Mouse (Mus musculus) heart, embryonic 16.5 days (tissue): ENCODE data around the gene Pias3. TPM values are rescaled to one million over a fixed set of nuclear protein-coding genes. Genes with fewer than 3 reads are reported as not detected.
A peak's percentile ranks its signal among the peaks of the same experiment; 100 is the strongest.

Experiments
- ATAC-seq: fragments of 200-750 bp; cut with Nextera tagmentation; replicated peaks from 2 replicates; pipeline ENCODE4 v1.8.0; 2017; ENCODE audit warnings: moderate number of reproducible peaks; ENCODE audit not compliant: insufficient read depth, low FRiP score; ENCODE audit errors: extremely low read depth
- H3K27ac ChIP-seq: fragments of 300-500 bp; sonication (generic); 2 replicates; pipeline ENCODE4 v1.5.1; 2014; ENCODE audit warnings: mild to moderate bottlenecking, low read length, control low read depth, moderate library complexity
- H3K27me3 ChIP-seq: fragments of 300-500 bp; sonication (generic); 2 replicates; pipeline ENCODE4 v1.6.1; 2014; ENCODE audit warnings: low read length, mixed read lengths; ENCODE audit not compliant: control insufficient read depth, insufficient read depth
- H3K36me3 ChIP-seq: fragments of 300-500 bp; sonication (generic); 2 replicates; pipeline ENCODE4 v1.6.1; 2014; ENCODE audit not compliant: control insufficient read depth, insufficient read depth
- H3K4me1 ChIP-seq: fragments of 300-500 bp; sonication (generic); 2 replicates; pipeline ENCODE4 v1.6.1; 2014; ENCODE audit warnings: low read length, mixed read lengths; ENCODE audit not compliant: control insufficient read depth, insufficient read depth
- H3K4me2 ChIP-seq: fragments of 300-500 bp; sonication (generic); 2 replicates; pipeline ENCODE4 v1.6.1; 2014; ENCODE audit warnings: low read depth, mild to moderate bottlenecking, control low read depth, low read length
- H3K4me3 ChIP-seq: fragments of 300-500 bp; sonication (generic); 2 replicates; pipeline ENCODE4 v1.5.1; 2014; ENCODE audit warnings: mild to moderate bottlenecking, control low read depth, low read length
- H3K9ac ChIP-seq: fragments of 300-500 bp; sonication (generic); 2 replicates; pipeline ENCODE4 v1.6.1; 2014; ENCODE audit warnings: low read length, control low read depth
- H3K9me3 ChIP-seq: fragments of 300-500 bp; sonication (generic); replicated peaks from 2 replicates; pipeline ENCODE4 v1.6.1; 2016; ENCODE audit warnings: low read length; ENCODE audit not compliant: control insufficient read depth
- WGBS: fragments of 180-500 bp; shearing (Covaris S2); extraction: QIAGEN DNeasy Blood & Tissue Kit; methylation state at CpG from one replicate; pipeline ENCODE4 v1.1.7; 2014; 5-methylcytosine and 5-hydroxymethylcytosine counted together
- polyA plus RNA-seq: library from polyadenylated mRNA; unstranded; fragments of >200 nt; fragmentation: Nextera tagmentation; extraction: Ambion mirVana; gene quantifications from 2 replicates; pipeline ENCODE4 v1.2.1, GENCODE M21; 2015

The Pias3 gene
- polyA plus RNA-seq, 1 experiment from 2014 or later: 33.6 TPM

DNA sequence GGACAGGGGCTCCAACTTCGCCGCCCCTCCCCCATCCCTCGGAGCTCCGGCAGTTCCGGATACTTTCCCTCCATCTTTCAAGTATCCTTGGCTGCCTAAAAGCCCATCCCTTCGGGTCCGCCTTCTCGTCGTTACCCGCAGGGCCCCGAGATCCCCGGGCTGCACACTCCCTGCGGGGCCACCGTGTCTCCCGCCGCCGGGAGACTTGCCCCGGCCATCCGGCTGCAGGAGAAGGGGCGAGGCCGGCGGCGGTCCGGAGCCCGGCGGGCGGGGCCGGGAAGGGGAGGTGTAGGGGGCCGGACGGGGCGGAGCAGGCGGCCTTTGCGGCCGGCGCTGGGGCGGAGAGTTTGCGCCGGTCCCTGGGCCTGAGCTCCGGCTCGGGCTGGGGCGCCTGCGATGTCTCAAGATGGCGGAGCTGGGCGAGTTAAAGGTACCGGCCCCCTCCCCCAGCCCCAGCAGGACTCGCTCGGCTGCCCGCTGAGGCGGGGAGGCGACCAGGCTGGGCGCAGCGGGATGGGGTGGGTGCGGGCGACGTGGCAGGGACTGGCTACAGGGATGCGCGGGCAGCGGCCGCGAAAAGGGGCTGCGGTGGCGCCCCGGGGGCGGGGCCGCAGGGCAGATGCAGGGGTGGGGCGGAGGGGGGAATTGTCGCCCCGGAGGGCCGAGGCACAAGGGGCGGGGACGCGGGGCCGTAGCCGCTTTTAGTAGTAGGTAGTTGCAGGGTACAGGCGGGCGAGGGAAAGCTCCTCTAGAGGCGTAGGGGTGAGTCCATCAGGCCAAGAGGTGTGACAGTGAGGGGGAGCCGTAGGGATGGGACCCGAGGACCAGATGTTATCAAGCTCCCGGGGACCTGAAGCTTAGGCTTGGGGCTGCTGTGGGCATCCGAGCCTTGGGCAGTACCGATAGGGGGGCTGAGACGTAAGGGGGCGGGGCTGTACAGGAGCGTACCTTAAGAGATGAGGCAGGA is 865 bp downstream of the Pias3 start:
- Histone ChIP-seq H3K9me3 (no peaks in the 10 kb centered on the region), H3K4me2 (peak overlapping the region; percentile 90), H3K9ac (peak overlapping the region; percentile 95), H3K4me3 (peak overlapping the region; percentile 93), H3K4me1 (peaks cover 21% of the 10 kb centered on the region), H3K27ac (peak overlapping the region; percentile 95), H3K36me3 (peaks cover 24% of the 10 kb centered on the region), H3K27me3 (no peaks in the 10 kb centered on the region)
- ATAC-seq: peak; percentile 95
- under 1% methylated on average over 83 of the region's 85 CpGs for WGBS

GRCm38 (mm10) chr3:96698993-96699690 is 3.0 kb downstream of the Pias3 start:
- H3K36me3 ChIP-seq: peaks cover 40% of the 10 kb centered on the region
- H3K4me2 ChIP-seq: no peak overlapping the region
- 51% methylated on average over 19 of the region's 19 CpGs for WGBS
- H3K9ac ChIP-seq: no peak overlapping the region
- no peaks in the 10 kb centered on the region for H3K27me3 ChIP-seq
- peaks cover 21% of the 10 kb centered on the region for H3K4me1 ChIP-seq
- ATAC-seq: no peak
- H3K9me3 ChIP-seq: no peaks in the 10 kb centered on the region
- no peak overlapping the region for H3K4me3 ChIP-seq
- no peak overlapping the region for H3K27ac ChIP-seq

DNA sequence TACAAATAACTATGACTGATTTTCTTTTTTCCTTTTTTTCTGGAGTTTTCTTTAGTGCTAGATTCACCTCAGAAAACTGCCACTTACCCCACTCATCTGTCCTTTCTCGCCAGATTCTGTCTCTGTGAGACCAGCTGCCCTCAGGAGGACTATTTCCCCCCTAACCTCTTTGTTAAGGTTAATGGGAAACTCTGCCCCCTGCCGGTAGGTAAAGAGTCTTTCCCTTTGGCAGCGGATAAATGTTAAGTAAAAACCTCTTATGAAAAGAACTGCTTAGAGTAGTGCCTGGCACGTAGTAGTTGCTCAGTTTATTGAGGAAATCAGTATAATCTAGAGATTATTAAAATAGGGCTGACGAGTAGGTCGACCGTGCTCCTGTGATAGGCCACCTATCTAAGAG is 4.2 kb downstream of the Pias3 start:
- no peak overlapping the region for H3K4me3 ChIP-seq
- 53% methylated on average over 7 of the region's 7 CpGs for WGBS
- peaks cover 15% of the 10 kb centered on the region for H3K4me1 ChIP-seq
- H3K9me3 ChIP-seq: no peaks in the 10 kb centered on the region
- no peak overlapping the region for H3K4me2 ChIP-seq
- H3K36me3 ChIP-seq: peaks cover 48% of the 10 kb centered on the region
- H3K27me3 ChIP-seq: no peaks in the 10 kb centered on the region
- ATAC-seq: no peak
- no peak overlapping the region for H3K27ac ChIP-seq
- H3K9ac ChIP-seq: no peak overlapping the region

GRCm38 (mm10) chr3:96701003-96701402 is 4.8 kb downstream of the Pias3 start:
- 86% methylated on average over 4 of the region's 4 CpGs for WGBS
- Histone ChIP-seq H3K9ac (no peak overlapping the region), H3K27ac (no peak overlapping the region), H3K4me3 (no peak overlapping the region), H3K9me3 (no peaks in the 10 kb centered on the region), H3K4me1 (peaks cover 8% of the 10 kb centered on the region), H3K27me3 (no peaks in the 10 kb centered on the region), H3K36me3 (peaks cover 48% of the 10 kb centered on the region), H3K4me2 (no peak overlapping the region)
- ATAC-seq: no peak

DNA sequence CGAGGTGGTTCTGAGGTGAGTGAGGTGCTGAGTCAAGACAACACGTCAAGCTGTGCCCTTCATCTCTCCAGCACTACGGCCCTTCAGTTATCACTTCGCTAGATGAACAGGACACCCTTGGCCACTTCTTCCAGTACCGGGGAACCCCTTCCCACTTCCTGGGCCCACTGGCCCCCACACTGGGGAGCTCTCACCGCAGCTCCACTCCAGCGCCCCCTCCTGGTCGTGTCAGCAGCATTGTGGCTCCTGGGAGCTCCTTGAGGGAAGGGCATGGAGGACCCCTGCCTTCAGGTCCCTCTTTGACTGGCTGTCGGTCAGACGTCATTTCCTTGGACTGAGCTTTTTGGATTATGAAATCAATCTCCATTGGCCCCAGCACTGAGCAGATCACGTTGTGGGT is 8.6 kb downstream of the Pias3 start:
- no peak overlapping the region for H3K9ac ChIP-seq
- no peaks in the 10 kb centered on the region for H3K27me3 ChIP-seq
- H3K4me2 ChIP-seq: no peak overlapping the region
- H3K9me3 ChIP-seq: no peaks in the 10 kb centered on the region
- 68% methylated on average over 11 of the region's 11 CpGs for WGBS
- H3K27ac ChIP-seq: no peak overlapping the region
- peaks cover 6% of the 10 kb centered on the region for H3K4me1 ChIP-seq
- no peak overlapping the region for H3K4me3 ChIP-seq
- ATAC-seq: no peak
- peaks cover 46% of the 10 kb centered on the region for H3K36me3 ChIP-seq

DNA sequence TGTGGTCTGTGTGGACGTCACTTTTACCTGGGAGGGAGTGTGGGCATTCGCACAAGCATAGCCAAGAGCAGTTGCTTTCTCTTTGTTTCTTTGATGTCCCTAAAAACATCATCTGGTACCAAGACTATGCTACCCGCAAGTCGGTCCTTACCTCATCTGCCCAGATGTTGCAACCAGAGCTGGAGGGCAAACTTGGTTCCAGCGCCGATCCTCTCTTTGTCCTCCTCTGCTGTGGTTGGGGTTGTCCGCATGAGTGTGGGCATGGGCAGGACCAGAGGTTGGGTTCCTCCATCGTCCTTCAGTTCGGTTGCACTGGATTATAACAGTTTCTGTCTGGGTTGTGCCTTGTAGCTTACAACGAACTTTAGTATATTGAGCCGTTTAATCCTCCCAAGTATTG is 10.0 kb downstream of the Pias3 start:
- peaks cover 47% of the 10 kb centered on the region for H3K36me3 ChIP-seq
- H3K9me3 ChIP-seq: no peaks in the 10 kb centered on the region
- H3K4me2 ChIP-seq: no peak overlapping the region
- H3K4me1 ChIP-seq: peaks cover 6% of the 10 kb centered on the region
- H3K9ac ChIP-seq: no peak overlapping the region
- no peak overlapping the region for H3K4me3 ChIP-seq
- ATAC-seq: no peak
- 84% methylated on average over 11 of the region's 11 CpGs for WGBS
- no peaks in the 10 kb centered on the region for H3K27me3 ChIP-seq
- no peak overlapping the region for H3K27ac ChIP-seq

GRCm38 (mm10) chr3:96706984-96707383 is 10.8 kb downstream of the Pias3 start:
- Histone ChIP-seq H3K36me3 (peaks cover 47% of the 10 kb centered on the region), H3K9ac (no peak overlapping the region), H3K27ac (no peak overlapping the region), H3K9me3 (no peaks in the 10 kb centered on the region), H3K4me1 (peaks cover 6% of the 10 kb centered on the region), H3K27me3 (no peaks in the 10 kb centered on the region), H3K4me3 (no peak overlapping the region), H3K4me2 (no peak overlapping the region)
- no peak for ATAC-seq
- 66% methylated on average over 7 of the region's 7 CpGs for WGBS

DNA sequence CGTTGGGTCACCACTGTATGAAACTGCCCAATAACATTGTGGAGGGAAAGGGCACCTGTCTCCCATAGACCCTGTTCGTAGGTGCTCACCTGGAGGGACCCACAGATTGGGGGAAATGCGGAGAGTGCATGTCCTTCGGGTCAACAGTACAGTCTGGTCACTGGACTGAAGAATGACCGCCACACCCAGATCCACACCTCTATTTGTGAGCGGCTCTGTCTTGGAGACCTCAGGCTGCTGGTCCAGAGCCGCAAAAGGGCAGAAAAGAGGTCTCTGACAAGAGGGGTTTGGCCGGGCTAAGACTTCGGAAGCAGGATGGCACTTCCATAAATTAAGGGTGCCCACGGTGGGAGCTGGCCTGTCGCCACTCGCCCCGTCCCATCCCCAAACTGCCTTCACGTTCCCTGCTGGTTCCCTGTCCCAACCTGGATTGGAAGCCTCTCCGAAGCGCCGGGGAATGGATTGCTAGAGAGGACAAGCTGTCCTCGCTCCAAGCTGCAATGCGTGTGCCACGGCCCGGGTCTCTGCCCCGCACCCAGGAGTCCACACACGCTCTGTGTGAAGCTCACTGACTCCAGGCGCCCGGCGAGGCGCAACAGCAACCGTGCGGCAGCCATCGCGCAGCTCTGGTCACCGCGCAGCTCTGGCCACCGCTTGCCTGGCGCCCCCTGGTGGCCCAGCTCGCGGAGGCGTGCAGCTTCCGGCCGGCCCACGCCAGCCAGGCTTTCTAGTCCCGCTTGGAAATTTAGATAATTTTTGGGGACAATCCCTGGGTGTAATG is 11.9 kb downstream of the Pias3 start, which contains the start of gene Nudt17:
TSS of gene Nudt17 (minus strand) at position 660 of the 781 bp plus-strand sequence.
- WGBS: 5% methylated on average over 42 of the region's 42 CpGs
- Histone ChIP-seq H3K27me3 (no peaks in the 10 kb centered on the region), H3K4me1 (peaks cover 6% of the 10 kb centered on the region), H3K9ac (peak within 1 kb of the TSS; percentile 79), H3K27ac (no peak within 1 kb of the TSS), H3K4me2 (peak within 1 kb of the TSS; percentile 99), H3K9me3 (no peaks in the 10 kb centered on the region), H3K4me3 (peak within 1 kb of the TSS; percentile 62), H3K36me3 (peaks cover 50% of the 10 kb centered on the region)
- ATAC-seq: peak; percentile 83
